Mouse (Mus musculus) kidney, embryonic 16.5 days (tissue): Measurements from ENCODE around the gene Afap1. TPM values are rescaled to one million over a fixed set of nuclear protein-coding genes. Genes with fewer than 3 reads are reported as not detected.

Experiments used
- ATAC-seq: fragments of 200-750 bp; cut with Nextera tagmentation; 2 replicates; pipeline ENCODE4 v1.8.0; 2017; ENCODE audit warnings: moderate TSS enrichment; ENCODE audit not compliant: low FRiP score, low TSS enrichment
- H3K27ac ChIP-seq: fragments of 300-500 bp; sonication (generic); 2 replicates; pipeline ENCODE4 v1.5.1; 2014; ENCODE audit warnings: low read length
- H3K27me3 ChIP-seq: fragments of 300-500 bp; sonication (generic); 2 replicates; pipeline ENCODE4 v1.6.1; 2014; ENCODE audit warnings: low read length, control low read depth, mixed read lengths; ENCODE audit not compliant: insufficient read depth
- H3K36me3 ChIP-seq: fragments of 300-500 bp; sonication (generic); 2 replicates; pipeline ENCODE4 v1.6.1; 2014; ENCODE audit warnings: low read length, control low read depth, mixed read lengths; ENCODE audit not compliant: insufficient read depth
- H3K4me1 ChIP-seq: fragments of 300-500 bp; sonication (generic); 2 replicates; pipeline ENCODE4 v1.6.1; 2014; ENCODE audit warnings: low read length, control low read depth, mixed read lengths; ENCODE audit not compliant: insufficient read depth
- H3K4me2 ChIP-seq: fragments of 300-500 bp; sonication (generic); replicated peaks from 2 replicates; pipeline ENCODE4 v1.6.1; 2014; ENCODE audit warnings: low read depth, low read length
- H3K4me3 ChIP-seq: fragments of 300-500 bp; sonication (generic); 2 replicates; pipeline ENCODE4 v1.5.1; 2014; ENCODE audit warnings: mild to moderate bottlenecking, low read length
- H3K9ac ChIP-seq: fragments of 300-500 bp; sonication (generic); replicated peaks from 2 replicates; pipeline ENCODE4 v1.6.1; 2014; ENCODE audit warnings: low read length
- H3K9me3 ChIP-seq: fragments of 300-500 bp; sonication (generic); 2 replicates; pipeline ENCODE4 v1.6.1; 2016; ENCODE audit warnings: low read length, control low read depth
- WGBS: fragments of 180-500 bp; shearing (Covaris S2); extraction: QIAGEN DNeasy Blood & Tissue Kit; methylation state at CpG from one replicate; pipeline ENCODE4 v1.1.7; 2014; 5-methylcytosine and 5-hydroxymethylcytosine counted together
- polyA plus RNA-seq: library from polyadenylated mRNA; unstranded; fragments of >200 nt; fragmentation: Nextera tagmentation; extraction: Ambion mirVana; gene quantifications from 2 replicates; pipeline ENCODE4 v1.2.1, GENCODE M21; 2015

Gene Afap1
- polyA plus RNA-seq, 1 experiment from 2014 or later, result 22.8 TPM

GRCm38 (mm10) chr5:36041756-36042155 lies 148.6 kb downstream of the Afap1 start:
- H3K4me1 ChIP-seq, result peaks cover 14% of the 10 kb centered on the region; the same call in 1 of the 2 replicates
- H3K4me3 ChIP-seq, result no peak overlapping the region
- no peaks in the 10 kb centered on the region for H3K27me3 ChIP-seq
- no peak overlapping the region for H3K9ac ChIP-seq
- H3K27ac ChIP-seq, result no peak overlapping the region
- ATAC-seq, result no peak
- H3K4me2 ChIP-seq, result no peak overlapping the region
- WGBS, result 87% methylated on average over 6 of the region's 6 CpGs
- H3K36me3 ChIP-seq, result no peaks in the 10 kb centered on the region
- H3K9me3 ChIP-seq, result no peaks in the 10 kb centered on the region

GRCm38 (mm10) chr5:36043154-36043553 lies 150.0 kb downstream of the Afap1 start:
- Histone ChIP-seq H3K4me3 (no peak overlapping the region), H3K27me3 (no peaks in the 10 kb centered on the region), H3K27ac (no peak overlapping the region), H3K4me2 (no peak overlapping the region), H3K9me3 (no peaks in the 10 kb centered on the region), H3K36me3 (no peaks in the 10 kb centered on the region), H3K4me1 (peaks cover 14% of the 10 kb centered on the region; the same call in 1 of the 2 replicates), H3K9ac (no peak overlapping the region)
- WGBS, result 92% methylated on average over 2 of the region's 2 CpGs
- no peak for ATAC-seq

Other genes starting within 250 kb of the Afap1 start
- 16.9 and 18.4 TPM in 2 replicates for gene Htra3, start 213.5 kb upstream of the Afap1 start, polyA plus RNA-seq
- 25.2 and 27.6 TPM in 2 replicates for gene Sh3tc1, start 153.3 kb upstream of the Afap1 start, polyA plus RNA-seq
- 2.8 and 3.0 TPM in 2 replicates for gene Ablim2, start 135.4 kb upstream of the Afap1 start, polyA plus RNA-seq